Mouse (Mus musculus) erythroblast, embryonic 14.5 days (primary cell): ENCODE data around the gene Bfsp2.

Source experiments
- GATA1 ChIP-seq: IDR thresholded peaks from 2 replicates; pipeline ENCODE4 v1.6.1; 2012; ENCODE audit warnings: low read length, inconsistent platforms, mixed read lengths
- TAL1 ChIP-seq: IDR thresholded peaks from 3 replicates; pipeline ENCODE4 v1.6.1; 2012; ENCODE audit warnings: low read length, inconsistent platforms, mixed read lengths

- TF ChIP-seq GATA1 (no peak), TAL1 (no peak)
Measured at GRCm38 (mm10) chr9:103525041-103525537, 44.9 kb upstream of the Bfsp2 start.
